Mouse (Mus musculus): ENCODE results near the gene G6pc3.

- TF ChIP-seq POLR2A (IDR thresholded peaks at IDR 0.05; ENCODE audit: insufficient read depth, low read depth, low read length) (no peak), CTCF (IDR thresholded peaks at IDR 0.05) (no peak)
These were observed 43.4 kb upstream of the G6pc3 start for GRCm38 (mm10) chr11:102146005-102146404.

All from heart, adult 2 months (tissue).